Comparison of ENCODE assay signal across 16 mouse cellular contexts in genomic region chr12:37774591-37774990, GRCm38 (mm10). TPM values are rescaled to one million over a fixed set of nuclear protein-coding genes. Genes with fewer than 3 reads are reported as not detected.
DNase-seq lines count a peak whose midpoint lies in the region; ATAC-seq lines count a peak whose summit lies in the region.
"Had no signal": no experiment of that assay in that cellular context is flagged by ENCODE, and none has a peak within 500 bp of the region (broad histone marks: within the 10 kb centered on the region; RNA-seq: fewer than 3 reads in every experiment).

No protein-coding gene starts in this region.

- H3K9ac ChIP-seq in midbrain, embryonic 11.5 days (ENCODE audit: low read length): no peak overlapping the region
- no peak overlapping the region for H3K9ac ChIP-seq in forebrain, embryonic 12.5 days
- H3K9ac ChIP-seq in midbrain, embryonic 14.5 days (replicated peaks; ENCODE audit: low read length): no peak overlapping the region
- no peak overlapping the region for H3K9ac ChIP-seq in kidney, embryonic 16.5 days (replicated peaks; ENCODE audit: low read length)
- no peak overlapping the region for H3K9ac ChIP-seq in intestine, embryonic 16.5 days (ENCODE audit: low read depth, low read length)
- H3K9ac ChIP-seq: liver, embryonic 14.5 days; lung, embryonic 15.5 days had no signal

- DNase-seq in midbrain, embryonic 11.5 days (ENCODE audit: low spot score, missing footprints): no peak
- DNase-seq in midbrain, embryonic 10.5 days (ENCODE audit: low spot score): no peak
- peak; percentile 2 for DNase-seq in ZHBTc4 (ENCODE audit: low read depth, low spot score)
- no peak for DNase-seq in midbrain, embryonic 14.5 days
- DNase-seq: adrenal gland, adult 2 months; B cell, adult 2 months; kidney, adult 11 months had no signal

- H3K27me3 ChIP-seq in midbrain, embryonic 11.5 days (ENCODE audit: control insufficient read depth, insufficient read depth, low read length): no peaks in the 10 kb centered on the region
- no peaks in the 10 kb centered on the region for H3K27me3 ChIP-seq in midbrain, embryonic 10.5 days (ENCODE audit: low read depth, poor library complexity, severe bottlenecking)
- no peaks in the 10 kb centered on the region for H3K27me3 ChIP-seq in forebrain, embryonic 12.5 days
- H3K27me3 ChIP-seq in midbrain, embryonic 14.5 days (ENCODE audit: control insufficient read depth, insufficient read depth, low read length): no peaks in the 10 kb centered on the region
- no peaks in the 10 kb centered on the region for H3K27me3 ChIP-seq in kidney, embryonic 16.5 days (ENCODE audit: insufficient read depth, low read length)
- H3K27me3 ChIP-seq in intestine, embryonic 16.5 days (replicated peaks; ENCODE audit: control insufficient read depth, insufficient read depth, low read length): no peaks in the 10 kb centered on the region
- H3K27me3 ChIP-seq: hindbrain, embryonic 15.5 days; lung, embryonic 15.5 days had no signal

- H3K4me3 ChIP-seq in midbrain, embryonic 11.5 days (ENCODE audit: low read depth, low read length): no peak overlapping the region
- H3K4me3 ChIP-seq in midbrain, embryonic 10.5 days: no peak overlapping the region
- no peak overlapping the region for H3K4me3 ChIP-seq in forebrain, embryonic 12.5 days (replicated peaks)
- H3K4me3 ChIP-seq in midbrain, embryonic 14.5 days (replicated peaks; ENCODE audit: low read depth, low read length): no peak overlapping the region
- no peak overlapping the region for H3K4me3 ChIP-seq in kidney, embryonic 16.5 days (ENCODE audit: low read length)
- H3K4me3 ChIP-seq in intestine, embryonic 16.5 days (ENCODE audit: low read length): no peak overlapping the region
- H3K4me3 ChIP-seq: lung, embryonic 15.5 days had no signal

- WGBS in midbrain, embryonic 11.5 days: 34% methylated on average over 2 of the region's 2 CpGs
- WGBS in midbrain, embryonic 10.5 days: 47% methylated on average over 2 of the region's 2 CpGs
- WGBS in forebrain, embryonic 12.5 days: 39% methylated on average over 2 of the region's 2 CpGs
- 44% methylated on average over 2 of the region's 2 CpGs for WGBS in midbrain, embryonic 14.5 days
- 42% methylated on average over 2 of the region's 2 CpGs for WGBS in kidney, embryonic 16.5 days
- 36% methylated on average over 2 of the region's 2 CpGs for WGBS in intestine, embryonic 16.5 days

- no peaks in the 10 kb centered on the region for H3K36me3 ChIP-seq in midbrain, embryonic 11.5 days (ENCODE audit: control insufficient read depth, insufficient read depth, low read length)
- no peaks in the 10 kb centered on the region for H3K36me3 ChIP-seq in midbrain, embryonic 10.5 days
- no peaks in the 10 kb centered on the region for H3K36me3 ChIP-seq in forebrain, embryonic 12.5 days (replicated peaks)
- no peaks in the 10 kb centered on the region for H3K36me3 ChIP-seq in midbrain, embryonic 14.5 days (ENCODE audit: control insufficient read depth, insufficient read depth, low read length)
- no peaks in the 10 kb centered on the region for H3K36me3 ChIP-seq in kidney, embryonic 16.5 days (ENCODE audit: insufficient read depth, low read length)
- H3K36me3 ChIP-seq in intestine, embryonic 16.5 days (ENCODE audit: control insufficient read depth, insufficient read depth, low read length): no peaks in the 10 kb centered on the region
- H3K36me3 ChIP-seq: heart, embryonic 10.5 days; hindbrain, embryonic 15.5 days; lung, embryonic 15.5 days had no signal

- 0 out of 2 replicates have a peak, but pooled peaks have one; percentile 23 for ATAC-seq in midbrain, embryonic 11.5 days (ENCODE audit: low FRiP score)
- ATAC-seq in forebrain, embryonic 12.5 days (ENCODE audit: low FRiP score): peak; percentile 37; the same call in 1 of the 2 replicates
- peak; percentile 25; the same call in 1 of the 2 replicates for ATAC-seq in midbrain, embryonic 14.5 days (ENCODE audit: low FRiP score, low TSS enrichment)
- no peak for ATAC-seq in kidney, embryonic 16.5 days (ENCODE audit: low FRiP score, low TSS enrichment)
- no peak for ATAC-seq in intestine, embryonic 16.5 days

- H3K27ac ChIP-seq in midbrain, embryonic 11.5 days (ENCODE audit: low read depth, low read length): no peak overlapping the region
- no peak overlapping the region for H3K27ac ChIP-seq in midbrain, embryonic 10.5 days (replicated peaks)
- H3K27ac ChIP-seq in forebrain, embryonic 12.5 days: no peak overlapping the region
- H3K27ac ChIP-seq in midbrain, embryonic 14.5 days (replicated peaks; ENCODE audit: low read depth, low read length): no peak overlapping the region
- no peak overlapping the region for H3K27ac ChIP-seq in kidney, embryonic 16.5 days (ENCODE audit: low read length)
- H3K27ac ChIP-seq in intestine, embryonic 16.5 days (ENCODE audit: low read length): no peak overlapping the region
- H3K27ac ChIP-seq: heart, embryonic 10.5 days; kidney, postnatal 0 days; liver, embryonic 14.5 days; lung, embryonic 15.5 days; macrophage had no signal

- H3K4me2 ChIP-seq in midbrain, embryonic 11.5 days: no peak overlapping the region
- no peak overlapping the region for H3K4me2 ChIP-seq in forebrain, embryonic 12.5 days
- H3K4me2 ChIP-seq in midbrain, embryonic 14.5 days (ENCODE audit: low read length): no peak overlapping the region
- H3K4me2 ChIP-seq in kidney, embryonic 16.5 days (replicated peaks; ENCODE audit: low read depth, low read length): no peak overlapping the region
- H3K4me2 ChIP-seq in intestine, embryonic 16.5 days (ENCODE audit: low read depth, low read length): no peak overlapping the region

- no peaks in the 10 kb centered on the region for H3K9me3 ChIP-seq in midbrain, embryonic 11.5 days (ENCODE audit: control insufficient read depth, low read length)
- H3K9me3 ChIP-seq in midbrain, embryonic 10.5 days (replicated peaks): no peaks in the 10 kb centered on the region
- no peaks in the 10 kb centered on the region for H3K9me3 ChIP-seq in forebrain, embryonic 12.5 days
- H3K9me3 ChIP-seq in midbrain, embryonic 14.5 days (ENCODE audit: control insufficient read depth, low read length): no peaks in the 10 kb centered on the region
- no peaks in the 10 kb centered on the region for H3K9me3 ChIP-seq in kidney, embryonic 16.5 days (ENCODE audit: low read length)
- H3K9me3 ChIP-seq in intestine, embryonic 16.5 days (ENCODE audit: control insufficient read depth, low read length): no peaks in the 10 kb centered on the region
- H3K9me3 ChIP-seq: heart, embryonic 10.5 days; hindbrain, embryonic 15.5 days; lung, embryonic 15.5 days had no signal

- H3K4me1 ChIP-seq in midbrain, embryonic 11.5 days (ENCODE audit: control insufficient read depth, insufficient read depth, low read length): 0 out of 2 replicates have a peak, but pooled peaks cover 2% of the 10 kb centered on the region
- H3K4me1 ChIP-seq in midbrain, embryonic 10.5 days: peaks cover 10% of the 10 kb centered on the region
- peaks cover 3% of the 10 kb centered on the region for H3K4me1 ChIP-seq in forebrain, embryonic 12.5 days
- 0 out of 2 replicates have a peak, but pooled peaks cover 4% of the 10 kb centered on the region for H3K4me1 ChIP-seq in midbrain, embryonic 14.5 days (ENCODE audit: control insufficient read depth, insufficient read depth, low read length)
- H3K4me1 ChIP-seq in kidney, embryonic 16.5 days (ENCODE audit: insufficient read depth, low read length): no peaks in the 10 kb centered on the region
- no peaks in the 10 kb centered on the region for H3K4me1 ChIP-seq in intestine, embryonic 16.5 days (ENCODE audit: control insufficient read depth, insufficient read depth, low read length)
- H3K4me1 ChIP-seq: heart, embryonic 10.5 days had no signal

RNA-seq across cellular contexts. Expression of gene Dgkb, which starts 42.9 kb away (rescaled TPM):
- polyA plus RNA-seq in midbrain, embryonic 11.5 days (2014; fragmentation: Nextera tagmentation; extraction: Ambion mirVana): 0.46 and 0.71 TPM in 2 replicates
- 0.26 and 0.56 TPM in 2 replicates for polyA plus RNA-seq in midbrain, embryonic 10.5 days (2016; fragmentation: Nextera tagmentation; extraction: Ambion mirVana)
- polyA plus RNA-seq in forebrain, embryonic 12.5 days (2016; fragmentation: Nextera tagmentation; extraction: Ambion mirVana): 2.7 and 2.9 TPM in 2 replicates
- 5.1 and 5.7 TPM in 2 replicates for polyA plus RNA-seq in midbrain, embryonic 14.5 days (2014; fragmentation: Nextera tagmentation; extraction: Ambion mirVana)
- 0.84 and 1.2 TPM in 2 replicates for polyA plus RNA-seq in kidney, embryonic 16.5 days (2015; fragmentation: Nextera tagmentation; extraction: Ambion mirVana)
- 5.2 and 5.4 TPM in 2 replicates for polyA plus RNA-seq in intestine, embryonic 16.5 days (2015; fragmentation: Nextera tagmentation; extraction: Ambion mirVana)
- polyA plus RNA-seq: macrophage had no signal

Comparison
In these comparisons a context has a peak if more than half of its experiments do, and no peak if none do; other contexts are left out.
1. ATAC-seq: peak in midbrain, embryonic 11.5 days (single experiment), forebrain, embryonic 12.5 days (single experiment) and midbrain, embryonic 14.5 days (single experiment); none in kidney, embryonic 16.5 days (single experiment) and intestine, embryonic 16.5 days (single experiment).